Comparison of ENCODE assay signal across 8 mouse cellular contexts in genomic region chr3:142282706-142283105, GRCm38 (mm10).
A peak's percentile ranks its signal among the peaks of the same experiment; 100 is the strongest.
DNase-seq lines count a peak whose midpoint lies in the region; ATAC-seq and TF ChIP-seq lines count a peak whose summit lies in the region.

No protein-coding gene starts in this region.

- H3K9me3 ChIP-seq in forebrain, embryonic 10.5 days: no peaks in the 10 kb centered on the region
- no peaks in the 10 kb centered on the region for H3K9me3 ChIP-seq in neural tube, embryonic 15.5 days (replicated peaks)

- no peaks in the 10 kb centered on the region for H3K36me3 ChIP-seq in forebrain, embryonic 10.5 days (replicated peaks)
- no peaks in the 10 kb centered on the region for H3K36me3 ChIP-seq in neural tube, embryonic 15.5 days

- no peak overlapping the region for H3K4me3 ChIP-seq in forebrain, embryonic 10.5 days
- H3K4me3 ChIP-seq in lung, adult 2 months (replicated peaks; ENCODE audit: extremely low read depth, low read depth, low read length): peak overlapping the region; percentile 55
- H3K4me3 ChIP-seq in neural tube, embryonic 15.5 days (replicated peaks): no peak overlapping the region

- peaks cover 4% of the 10 kb centered on the region; the same call in 1 of the 2 replicates for H3K4me1 ChIP-seq in forebrain, embryonic 10.5 days
- peaks cover 6% of the 10 kb centered on the region for H3K4me1 ChIP-seq in lung, adult 2 months (ENCODE audit: control insufficient read depth, insufficient read depth, low read length)
- no peaks in the 10 kb centered on the region for H3K4me1 ChIP-seq in neural tube, embryonic 15.5 days

- no peak overlapping the region for H3K27ac ChIP-seq in forebrain, embryonic 10.5 days
- H3K27ac ChIP-seq in neural tube, embryonic 15.5 days (replicated peaks): no peak overlapping the region

- no peaks in the 10 kb centered on the region for H3K27me3 ChIP-seq in forebrain, embryonic 10.5 days (ENCODE audit: poor library complexity, severe bottlenecking)
- H3K27me3 ChIP-seq in neural tube, embryonic 15.5 days (replicated peaks): no peaks in the 10 kb centered on the region

- TF ChIP-seq POLR2A in lung, adult 2 months (IDR thresholded peaks at IDR 0.05; ENCODE audit: borderline replicate concordance, extremely low read depth, low read depth, low read length): no peak

- peak; percentile 89 for ATAC-seq in neural tube, embryonic 15.5 days (ENCODE audit: low FRiP score)

- DNase-seq in ES-CJ7 (ENCODE audit: low read depth, low spot score): peak; percentile 56
- DNase-seq in c-Kit-positive CD71-negative TER-119-negative erythroid progenitor cells, embryonic 14.5 days (ENCODE audit: low read depth): peak; percentile 38
- DNase-seq in forebrain, embryonic 10.5 days (ENCODE audit: extremely low spot score, low spot score): peak; percentile 33
- DNase-seq in heart, postnatal 4 days: peak; percentile 69
- DNase-seq in layer of hippocampus, adult 8-10 months (ENCODE audit: low spot score in 2 of 2): peak; percentile 46 to 70
- DNase-seq in lung, adult 2 months: peak; percentile 32
- peak; percentile 66 for DNase-seq in thymus, postnatal 0 days (ENCODE audit: low spot score)

- 56% methylated on average over 9 of the region's 9 CpGs for WGBS in forebrain, embryonic 10.5 days
- 28% methylated on average over 9 of the region's 9 CpGs for WGBS in lung, adult 2 months
- WGBS in neural tube, embryonic 15.5 days: 37% methylated on average over 9 of the region's 9 CpGs

- H3K9ac ChIP-seq in neural tube, embryonic 15.5 days (replicated peaks): no peak overlapping the region

- TF ChIP-seq CTCF in lung, adult 2 months (IDR thresholded peaks at IDR 0.05; ENCODE audit: insufficient read depth, low read length): peak; percentile 78

- H3K4me2 ChIP-seq in neural tube, embryonic 15.5 days: peak overlapping the region; percentile 21
